Mouse (Mus musculus) G1E (cell line): ENCODE results near the gene Skiv2l.

Source experiments
- CTCF ChIP-seq: IDR thresholded peaks from 2 replicates; pipeline ENCODE4 v1.5.1; 2012; ENCODE audit warnings: low read depth, low read length, inconsistent platforms, mixed read lengths
- GATA1 ChIP-seq: IDR thresholded peaks from 2 replicates; pipeline ENCODE4 v1.6.1; 2012; ENCODE audit warnings: borderline replicate concordance, low read length, inconsistent platforms, mixed read lengths
- GATA2 ChIP-seq: IDR thresholded peaks from 2 replicates; pipeline ENCODE4 v1.6.1; 2012; ENCODE audit warnings: low read depth, low read length, inconsistent platforms, borderline replicate concordance
- POLR2AphosphoS5 ChIP-seq: IDR thresholded peaks from 2 replicates; pipeline ENCODE4 v1.6.1; 2012; ENCODE audit warnings: low read depth, low read length, inconsistent platforms; ENCODE audit not compliant: insufficient replicate concordance
- TAL1 ChIP-seq: conservative IDR thresholded peaks from 2 replicates; pipeline ENCODE4 v1.6.1; 2012; ENCODE audit warnings: low read depth, low read length, inconsistent platforms, mixed read lengths

- TF ChIP-seq GATA1 (no peak), CTCF (no peak), TAL1 (no peak), GATA2 (no peak), POLR2AphosphoS5 (no peak)
Measured at GRCm38 (mm10) chr17:34814818-34815370, 35.1 kb downstream of the Skiv2l start.
